In the genomic region with DNA sequence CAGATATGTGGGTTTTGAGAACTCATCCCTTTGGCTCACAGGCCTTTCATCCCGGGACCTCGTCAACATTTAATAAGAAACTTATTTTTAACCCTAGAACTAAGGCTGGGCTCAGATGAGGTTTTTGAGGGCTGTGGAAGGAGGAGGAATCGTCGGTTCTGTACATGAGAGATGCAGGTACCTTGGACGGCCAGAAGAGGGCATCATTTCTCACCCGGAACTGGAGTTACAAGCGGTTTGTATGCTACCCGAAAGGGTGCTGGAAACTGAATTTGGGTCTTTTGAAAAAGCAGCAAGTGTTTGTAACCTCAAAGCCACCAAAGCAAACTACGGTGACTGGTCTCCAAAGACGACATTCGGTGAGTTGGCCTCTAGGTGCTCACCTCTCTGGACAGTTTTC, we compare ENCODE assay signal across 13 mouse cellular contexts. TPM values are rescaled to one million over a fixed set of nuclear protein-coding genes. Genes with fewer than 3 reads are reported as not detected.
DNase-seq lines count a peak whose midpoint lies in the region; ATAC-seq and TF ChIP-seq lines count a peak whose summit lies in the region.
"Had no signal": no experiment of that assay in that cellular context is flagged by ENCODE, and none has a peak within 500 bp of the region (broad histone marks: within the 10 kb centered on the region; RNA-seq: fewer than 3 reads in every experiment).

No protein-coding gene starts in this region.

- H3K4me3 ChIP-seq in lung, embryonic 14.5 days (ENCODE audit: low read depth, low read length): no peak overlapping the region
- H3K4me3 ChIP-seq in small intestine, adult 2 months (ENCODE audit: low read depth, low read length): no peak overlapping the region
- H3K4me3 ChIP-seq: erythroblast, embryonic 14.5 days; heart, embryonic 12.5 days; limb, embryonic 13.5 days had no signal

- peak; percentile 48; the same call in 1 of the 2 replicates for TF ChIP-seq CTCF in lung, embryonic 14.5 days (IDR thresholded peaks at IDR 0.05; ENCODE audit: low read depth)
- peak; percentile 56; the same call in 1 of the 2 replicates for TF ChIP-seq CTCF in small intestine, adult 2 months (IDR thresholded peaks at IDR 0.05; ENCODE audit: extremely low read depth, insufficient read length, insufficient replicate concordance, low read depth, low read length)

- no peaks in the 10 kb centered on the region for H3K4me1 ChIP-seq in lung, embryonic 14.5 days (ENCODE audit: insufficient read depth)
- peaks cover 7% of the 10 kb centered on the region; the same call in 1 of the 2 replicates for H3K4me1 ChIP-seq in small intestine, adult 2 months (ENCODE audit: control insufficient read depth, insufficient read depth, insufficient read length, low read length)
- H3K4me1 ChIP-seq: limb, embryonic 13.5 days had no signal

- H3K27ac ChIP-seq in lung, embryonic 14.5 days (ENCODE audit: low read depth): no peak overlapping the region
- H3K27ac ChIP-seq in small intestine, adult 2 months (ENCODE audit: insufficient read depth, low read depth, low read length): no peak overlapping the region
- H3K27ac ChIP-seq: limb, embryonic 13.5 days had no signal

- peak; percentile 15 for DNase-seq in embryo, embryonic 11 days
- DNase-seq in embryo, embryonic 9.5 days (ENCODE audit: extremely low spot score): no peak
- DNase-seq in lung, embryonic 14.5 days: peak; percentile 35
- no peak for DNase-seq in lung, postnatal 4 days
- peak; percentile 83 for DNase-seq in R1 (ENCODE audit: low read depth, low spot score)
- no peak for DNase-seq in kidney, postnatal 25 days
- DNase-seq in heart, postnatal 14 days: no peak
- DNase-seq: kidney, postnatal 10 days; right cerebral cortex, postnatal 4 days had no signal

- no peak overlapping the region for H3K9ac ChIP-seq in lung, embryonic 14.5 days
- H3K9ac ChIP-seq: heart, embryonic 12.5 days; limb, embryonic 13.5 days had no signal

- no peak for ATAC-seq in lung, embryonic 14.5 days (ENCODE audit: insufficient read depth)

- H3K27me3 ChIP-seq in lung, embryonic 14.5 days (ENCODE audit: insufficient read depth, low read length): no peaks in the 10 kb centered on the region
- no peaks in the 10 kb centered on the region for H3K27me3 ChIP-seq in small intestine, adult 2 months (ENCODE audit: control insufficient read depth, insufficient read depth, low read length)
- H3K27me3 ChIP-seq: heart, embryonic 12.5 days; limb, embryonic 13.5 days had no signal

- WGBS in lung, embryonic 14.5 days: 48% methylated on average over 11 of the region's 11 CpGs
- WGBS in small intestine, adult 2 months: 68% methylated on average over 11 of the region's 11 CpGs

- H3K9me3 ChIP-seq in lung, embryonic 14.5 days (ENCODE audit: low read depth, low read length): no peaks in the 10 kb centered on the region; the same call in 1 of the 2 replicates
- H3K9me3 ChIP-seq: heart, embryonic 12.5 days; limb, embryonic 13.5 days had no signal

- no peak for TF ChIP-seq POLR2A in small intestine, adult 2 months (IDR thresholded peaks at IDR 0.05; ENCODE audit: low read depth, low read length)

- H3K4me2 ChIP-seq in lung, embryonic 14.5 days: no peak overlapping the region
- H3K4me2 ChIP-seq: heart, embryonic 12.5 days; limb, embryonic 13.5 days had no signal

- intact Hi-C loops in heart, postnatal 14 days (cut with DNase I): no loop called here

- no peaks in the 10 kb centered on the region for H3K36me3 ChIP-seq in lung, embryonic 14.5 days (ENCODE audit: insufficient read depth)
- no peaks in the 10 kb centered on the region for H3K36me3 ChIP-seq in small intestine, adult 2 months (ENCODE audit: control insufficient read depth, insufficient read depth, low read length)
- H3K36me3 ChIP-seq: heart, embryonic 12.5 days; limb, embryonic 13.5 days had no signal

RNA-seq across cellular contexts. Expression of a gene that starts 24.9 kb away (rescaled TPM):
- 121 and 122 TPM in 2 replicates for polyA plus RNA-seq in lung, embryonic 14.5 days (2014; fragmentation: Nextera tagmentation; extraction: Ambion mirVana)
- polyA plus RNA-seq in small intestine, adult 2 months (2012; rRNA removed): 42.8 and 81.6 TPM in 2 replicates
- total RNA-seq in heart, postnatal 14 days (2021): 100 to 1,000 TPM; 106 to 112 TPM

Comparison
In these comparisons a context has a peak if more than half of its experiments do, and no peak if none do; other contexts are left out.
1. DNase-seq: peak in embryo, embryonic 11 days (single experiment), lung, embryonic 14.5 days (single experiment) and R1 (single experiment); none in embryo, embryonic 9.5 days (single experiment), lung, postnatal 4 days (0 of 2), kidney, postnatal 25 days (0 of 2) and heart, postnatal 14 days (0 of 2).